Mouse (Mus musculus): ENCODE measurements around the gene Lsamp. TPM values are rescaled to one million over a fixed set of nuclear protein-coding genes. Genes with fewer than 3 reads are reported as not detected.

Lsamp gene
- polyA plus RNA-seq, 1 experiment from 2014 or later: 10.0 TPM

DNA sequence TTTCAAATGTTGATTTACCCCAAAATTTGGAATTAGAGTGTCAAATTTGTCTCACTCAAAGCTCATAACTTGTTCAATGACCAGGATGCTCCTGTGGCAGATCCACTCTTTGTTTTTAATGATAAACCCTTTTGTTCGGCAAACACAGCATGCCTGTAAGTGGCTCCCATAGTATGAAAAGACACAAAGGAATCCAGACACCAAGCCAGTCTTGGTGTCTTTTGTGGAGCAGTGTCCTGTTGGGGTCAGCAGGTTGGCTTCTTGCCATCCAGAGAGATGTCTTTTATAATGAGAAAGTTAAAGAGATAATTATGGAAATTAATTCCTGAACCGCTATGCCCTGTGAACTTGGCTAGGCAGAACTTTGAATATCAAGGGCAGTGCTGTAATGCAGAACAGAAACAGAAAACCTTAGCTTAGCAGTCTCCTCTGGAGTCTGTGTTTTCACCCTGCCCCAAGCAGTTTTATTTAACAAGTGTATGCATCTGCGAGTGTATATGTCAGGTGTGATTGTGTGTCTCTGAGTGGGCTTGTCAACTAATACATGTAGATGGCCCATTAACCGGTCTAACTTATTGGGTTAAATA, 310.2 kb downstream of the Lsamp start:
- Histone ChIP-seq H3K9ac (no peak overlapping the region), H3K27ac (no peak overlapping the region), H3K4me1 (no peaks in the 10 kb centered on the region), H3K9me3 (no peaks in the 10 kb centered on the region), H3K36me3 (no peaks in the 10 kb centered on the region), H3K27me3 (no peaks in the 10 kb centered on the region), H3K4me2 (no peak overlapping the region), H3K4me3 (no peak overlapping the region)
- WGBS: 75% methylated on average over 4 of the region's 4 CpGs
- ATAC-seq (ENCODE audit: insufficient number of reproducible peaks, low FRiP score, low TSS enrichment, low read depth): no peak

DNA sequence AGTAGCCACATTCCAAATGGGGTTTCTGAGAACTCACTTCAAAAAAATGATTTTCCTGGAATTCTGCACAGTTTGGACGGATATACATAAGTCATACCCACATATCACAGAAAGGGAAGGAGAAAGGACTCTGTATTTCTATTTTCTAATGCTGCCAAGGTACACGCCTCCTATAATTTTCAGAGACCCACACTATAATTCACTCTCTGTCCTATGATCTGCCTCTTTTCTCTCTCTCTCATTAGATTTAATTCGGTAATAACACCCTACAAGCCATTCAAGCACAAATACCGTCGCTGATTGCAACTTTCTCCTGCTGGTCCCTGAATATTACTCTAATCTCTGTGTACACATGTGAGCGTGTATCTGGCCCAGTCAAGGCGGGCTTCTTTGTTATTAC, 311.1 kb downstream of the Lsamp start:
- no peaks in the 10 kb centered on the region for H3K36me3 ChIP-seq
- 83% methylated on average over 7 of the region's 7 CpGs for WGBS
- no peak overlapping the region for H3K4me2 ChIP-seq
- no peak for ATAC-seq (ENCODE audit: insufficient number of reproducible peaks, low FRiP score, low TSS enrichment, low read depth)
- no peak overlapping the region for H3K9ac ChIP-seq
- no peaks in the 10 kb centered on the region for H3K4me1 ChIP-seq
- no peak overlapping the region for H3K27ac ChIP-seq
- H3K4me3 ChIP-seq: no peak overlapping the region
- no peaks in the 10 kb centered on the region for H3K9me3 ChIP-seq
- H3K27me3 ChIP-seq: no peaks in the 10 kb centered on the region

DNA sequence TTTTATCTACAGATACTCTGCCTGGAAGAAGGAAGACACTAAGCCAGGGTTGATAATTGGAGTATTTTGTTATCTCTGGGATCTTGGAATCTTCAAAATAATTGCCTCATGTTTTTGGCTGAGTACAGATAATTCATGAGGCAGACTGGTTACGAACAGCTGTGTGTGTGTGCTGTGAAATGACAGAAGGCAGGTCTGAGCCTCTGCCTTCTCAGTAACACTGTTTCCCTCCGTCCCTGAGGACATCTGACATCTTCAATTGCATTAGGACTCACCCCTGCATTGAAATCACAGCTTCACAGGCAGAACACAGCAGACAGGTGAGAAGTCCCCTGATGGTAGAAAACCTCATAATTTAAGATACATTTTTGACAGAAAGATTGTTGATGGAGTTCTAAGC, 323.5 kb downstream of the Lsamp start:
- Histone ChIP-seq H3K9ac (no peak overlapping the region), H3K9me3 (no peaks in the 10 kb centered on the region), H3K4me3 (no peak overlapping the region), H3K36me3 (no peaks in the 10 kb centered on the region), H3K4me2 (no peak overlapping the region), H3K4me1 (no peaks in the 10 kb centered on the region), H3K27me3 (no peaks in the 10 kb centered on the region), H3K27ac (no peak overlapping the region)
- no peak for ATAC-seq (ENCODE audit: insufficient number of reproducible peaks, low FRiP score, low TSS enrichment, low read depth)
- WGBS: 64% methylated on average over 2 of the region's 2 CpGs

DNA sequence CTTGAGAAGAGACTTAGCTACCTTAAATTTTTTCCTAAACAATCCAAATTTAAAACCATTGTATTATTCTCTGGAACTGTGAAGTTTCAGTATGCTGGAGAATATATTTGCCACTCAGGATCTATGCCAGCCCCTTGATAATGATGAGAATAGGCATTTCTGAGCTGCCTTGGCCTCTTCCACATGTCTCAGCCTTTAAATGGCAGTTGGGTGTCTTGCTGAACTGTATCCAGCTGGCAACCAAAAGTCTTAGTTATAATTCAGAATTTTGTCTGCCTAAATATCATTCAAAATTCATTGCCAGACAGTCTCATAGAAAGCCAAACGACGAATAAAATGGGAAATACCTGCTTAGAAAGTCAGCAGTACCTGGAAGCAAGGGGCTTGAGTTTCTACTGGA, 332.0 kb downstream of the Lsamp start:
- Histone ChIP-seq H3K4me2 (no peak overlapping the region), H3K36me3 (no peaks in the 10 kb centered on the region)
- no peak for ATAC-seq (ENCODE audit: insufficient number of reproducible peaks, low FRiP score, low TSS enrichment, low read depth)

DNA sequence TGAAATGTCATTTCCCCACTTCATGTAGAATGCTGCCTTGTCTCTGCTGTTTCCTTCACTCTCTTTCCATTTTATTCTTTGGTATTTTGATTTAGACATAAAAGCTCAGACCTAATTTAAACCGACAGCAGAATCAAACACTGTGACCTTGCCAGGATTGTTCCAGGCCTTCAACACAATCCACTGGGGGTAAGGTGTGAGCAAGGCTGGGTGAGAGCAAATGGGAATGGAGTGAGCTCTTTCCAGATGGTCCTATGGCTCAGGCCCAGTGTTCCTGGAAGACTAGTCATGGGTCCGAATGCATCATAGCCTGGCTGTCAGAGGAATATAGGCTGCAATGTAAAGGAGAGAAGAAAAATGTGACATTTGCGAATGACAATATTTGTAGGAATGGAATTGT, 340.6 kb downstream of the Lsamp start:
- Histone ChIP-seq H3K4me2 (no peak overlapping the region), H3K36me3 (no peaks in the 10 kb centered on the region), H3K4me1 (no peaks in the 10 kb centered on the region), H3K4me3 (no peak overlapping the region), H3K27ac (no peak overlapping the region), H3K9me3 (no peaks in the 10 kb centered on the region), H3K9ac (no peak overlapping the region), H3K27me3 (no peaks in the 10 kb centered on the region)
- ATAC-seq (ENCODE audit: insufficient number of reproducible peaks, low FRiP score, low TSS enrichment, low read depth): no peak
- 91% methylated on average over 3 of the region's 3 CpGs for WGBS

More for the DNA sequence above, 332.0 kb downstream of the Lsamp start:
- WGBS: 78% methylated on average over 2 of the region's 2 CpGs
- no peak overlapping the region for H3K27ac ChIP-seq
- H3K4me3 ChIP-seq: no peak overlapping the region
- H3K9ac ChIP-seq: no peak overlapping the region
- H3K27me3 ChIP-seq: no peaks in the 10 kb centered on the region
- H3K4me1 ChIP-seq: no peaks in the 10 kb centered on the region
- no peaks in the 10 kb centered on the region for H3K9me3 ChIP-seq

DNA sequence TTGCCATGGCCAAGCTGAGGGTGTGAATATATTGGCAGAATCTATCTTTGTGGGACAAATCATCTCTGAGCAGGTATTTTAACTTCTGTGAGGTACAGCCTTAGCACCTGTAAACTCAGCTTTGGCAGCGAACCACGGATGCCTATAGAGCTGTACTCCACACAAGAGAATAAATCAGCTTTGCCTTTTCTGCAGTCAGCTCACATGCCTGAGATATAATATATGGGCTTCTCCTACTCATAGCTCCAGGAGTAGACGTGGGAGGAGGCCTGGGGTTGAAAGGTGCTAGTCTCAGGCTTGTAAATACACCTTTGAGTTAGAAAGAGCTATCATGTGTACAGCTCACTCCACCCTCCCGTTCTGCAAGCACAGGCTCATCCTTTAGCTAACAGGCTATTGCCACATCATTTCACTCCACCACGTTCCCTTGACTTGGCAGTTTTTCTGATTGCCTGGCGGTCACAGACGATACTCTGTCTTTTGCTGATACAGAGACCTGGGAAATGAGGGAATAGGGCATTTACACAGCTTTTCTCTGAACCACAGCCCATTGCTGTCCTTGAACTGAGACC, 344.2 kb downstream of the Lsamp start:
- H3K4me2 ChIP-seq: no peak overlapping the region
- H3K27ac ChIP-seq: no peak overlapping the region
- H3K9ac ChIP-seq: no peak overlapping the region
- no peaks in the 10 kb centered on the region for H3K27me3 ChIP-seq
- WGBS: 64% methylated on average over 7 of the region's 7 CpGs
- no peaks in the 10 kb centered on the region for H3K36me3 ChIP-seq
- no peaks in the 10 kb centered on the region for H3K9me3 ChIP-seq
- ATAC-seq (ENCODE audit: insufficient number of reproducible peaks, low FRiP score, low TSS enrichment, low read depth): no peak
- H3K4me3 ChIP-seq: no peak overlapping the region
- no peaks in the 10 kb centered on the region for H3K4me1 ChIP-seq

DNA sequence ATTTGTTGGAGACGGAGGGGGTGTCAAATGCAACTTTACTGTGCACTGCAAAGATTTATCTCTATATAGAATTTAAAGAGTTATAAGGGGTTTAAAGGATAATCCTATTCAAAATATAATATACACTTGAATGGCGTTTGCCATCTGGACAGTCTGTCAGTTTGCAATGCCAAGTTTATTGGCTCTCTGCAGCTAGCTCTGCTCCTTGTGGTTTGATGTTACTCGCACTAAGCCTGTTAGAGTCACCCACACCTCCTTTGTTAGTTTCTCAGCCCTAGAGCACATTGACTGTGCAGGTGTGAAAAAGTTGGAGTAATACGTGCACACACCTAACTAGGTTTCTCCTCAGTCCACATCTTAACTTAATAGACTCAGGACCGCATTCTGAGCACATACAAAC, 385.5 kb downstream of the Lsamp start:
- no peaks in the 10 kb centered on the region for H3K4me1 ChIP-seq
- ATAC-seq (ENCODE audit: insufficient number of reproducible peaks, low FRiP score, low TSS enrichment, low read depth): no peak
- no peaks in the 10 kb centered on the region for H3K9me3 ChIP-seq
- WGBS: 66% methylated on average over 5 of the region's 5 CpGs
- H3K36me3 ChIP-seq: no peaks in the 10 kb centered on the region
- no peak overlapping the region for H3K4me2 ChIP-seq
- no peak overlapping the region for H3K27ac ChIP-seq
- H3K27me3 ChIP-seq: no peaks in the 10 kb centered on the region
- no peak overlapping the region for H3K4me3 ChIP-seq
- H3K9ac ChIP-seq: no peak overlapping the region

DNA sequence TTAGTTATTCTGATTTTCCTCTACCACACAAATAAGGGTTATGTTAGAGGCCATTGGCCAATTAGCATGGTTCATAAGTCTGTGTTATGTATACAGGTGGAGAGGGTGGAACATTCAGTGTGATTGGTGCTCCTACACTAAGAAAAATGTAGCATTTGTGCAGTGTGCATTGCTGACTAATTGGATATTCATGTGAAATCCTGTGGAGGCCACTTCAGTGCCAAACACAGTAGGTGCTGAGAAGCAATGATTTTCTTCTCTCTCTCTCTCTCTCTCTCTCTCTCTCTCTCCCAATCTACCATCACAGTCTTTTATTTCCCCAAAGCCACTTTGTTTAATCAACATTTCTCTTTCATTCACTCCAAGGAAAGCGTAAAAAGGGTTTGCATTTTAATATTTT, 387.1 kb downstream of the Lsamp start:
- 88% methylated on average over 1 of the region's 1 CpGs for WGBS
- Histone ChIP-seq H3K9ac (no peak overlapping the region), H3K27me3 (no peaks in the 10 kb centered on the region), H3K4me3 (no peak overlapping the region), H3K36me3 (no peaks in the 10 kb centered on the region), H3K4me2 (no peak overlapping the region), H3K27ac (no peak overlapping the region), H3K4me1 (no peaks in the 10 kb centered on the region), H3K9me3 (no peaks in the 10 kb centered on the region)
- no peak for ATAC-seq (ENCODE audit: insufficient number of reproducible peaks, low FRiP score, low TSS enrichment, low read depth)

DNA sequence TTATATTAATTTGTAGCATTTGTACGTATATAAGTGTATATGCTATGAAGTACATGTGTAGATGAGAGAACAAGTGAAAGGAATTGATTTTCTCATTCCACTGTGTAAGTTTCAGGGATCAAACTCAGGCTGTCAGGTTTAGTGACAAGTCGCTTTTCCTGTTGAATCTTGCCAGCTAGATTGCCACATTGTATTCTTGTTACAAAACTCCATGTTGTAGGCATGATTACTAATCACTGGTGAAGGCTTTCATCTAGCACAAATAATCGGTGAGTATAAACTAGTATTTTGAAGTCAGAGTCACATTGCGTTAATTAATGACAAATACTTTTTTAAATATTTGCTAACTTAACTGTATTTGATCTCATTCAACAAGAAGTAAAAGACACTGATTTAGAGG, 391.2 kb downstream of the Lsamp start:
- Histone ChIP-seq H3K9ac (no peak overlapping the region), H3K27ac (no peak overlapping the region), H3K9me3 (no peaks in the 10 kb centered on the region), H3K27me3 (no peaks in the 10 kb centered on the region), H3K4me1 (no peaks in the 10 kb centered on the region), H3K4me3 (no peak overlapping the region), H3K4me2 (no peak overlapping the region), H3K36me3 (no peaks in the 10 kb centered on the region)
- no peak for ATAC-seq (ENCODE audit: insufficient number of reproducible peaks, low FRiP score, low TSS enrichment, low read depth)
- WGBS: 82% methylated on average over 4 of the region's 4 CpGs

DNA sequence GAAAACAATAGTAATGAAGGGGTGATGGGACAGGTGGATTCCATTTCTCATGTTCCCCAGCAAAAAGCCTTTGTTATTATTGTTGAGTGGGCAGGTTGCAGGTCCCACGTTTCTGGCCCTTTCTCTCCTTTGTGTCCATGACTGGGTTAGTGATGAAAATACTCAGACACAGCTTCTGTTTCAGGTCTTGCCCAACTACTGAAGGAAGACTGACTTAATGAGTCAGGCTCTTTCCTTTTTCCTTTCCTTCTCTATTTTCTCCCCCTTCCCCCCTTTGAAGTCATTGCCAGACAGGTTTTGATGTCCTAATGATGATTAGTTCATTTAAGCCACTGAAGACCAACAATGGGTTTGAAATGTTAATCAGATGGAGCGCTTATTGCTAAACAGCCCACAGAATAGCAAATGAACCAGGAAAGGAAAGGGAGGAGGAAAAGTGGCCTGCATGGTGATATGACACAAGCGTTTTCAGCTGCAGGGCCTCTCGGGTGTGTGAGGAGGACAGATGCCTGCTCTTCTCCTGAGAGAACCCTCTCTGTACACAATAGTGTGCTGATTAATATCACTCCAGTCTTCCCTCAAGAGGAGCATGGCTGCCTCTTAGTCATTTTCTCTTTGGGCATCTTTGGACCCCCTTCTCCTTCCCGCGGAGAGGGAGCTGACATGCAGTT, 393.1 kb downstream of the Lsamp start:
- H3K4me3 ChIP-seq: no peak overlapping the region
- no peaks in the 10 kb centered on the region for H3K27me3 ChIP-seq
- WGBS: 75% methylated on average over 6 of the region's 6 CpGs
- H3K27ac ChIP-seq: no peak overlapping the region
- H3K9me3 ChIP-seq: no peaks in the 10 kb centered on the region
- no peaks in the 10 kb centered on the region for H3K36me3 ChIP-seq
- no peak overlapping the region for H3K9ac ChIP-seq
- no peak for ATAC-seq (ENCODE audit: insufficient number of reproducible peaks, low FRiP score, low TSS enrichment, low read depth)
- H3K4me2 ChIP-seq: no peak overlapping the region
- no peaks in the 10 kb centered on the region for H3K4me1 ChIP-seq

DNA sequence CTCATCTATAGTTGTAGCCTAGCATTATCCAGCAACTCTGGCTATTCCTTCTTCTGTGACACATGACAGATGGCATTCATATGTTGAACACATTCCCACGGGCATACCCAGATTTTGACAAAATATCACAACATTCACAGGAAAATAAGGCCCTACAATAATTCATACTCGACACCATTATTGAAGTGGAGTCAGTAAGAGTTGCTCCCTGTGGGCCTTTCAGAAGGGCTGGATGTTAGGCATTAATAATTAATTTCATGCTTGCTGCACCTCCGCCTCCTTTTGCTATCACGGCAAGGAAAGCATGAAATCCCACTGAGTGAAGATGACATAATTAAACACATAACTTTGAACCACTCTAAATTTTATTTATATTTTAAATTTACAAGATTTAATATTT, 407.9 kb downstream of the Lsamp start:
- Histone ChIP-seq H3K27me3 (no peaks in the 10 kb centered on the region), H3K27ac (no peak overlapping the region), H3K4me2 (no peak overlapping the region), H3K9ac (no peak overlapping the region), H3K9me3 (no peaks in the 10 kb centered on the region), H3K4me3 (no peak overlapping the region), H3K4me1 (no peaks in the 10 kb centered on the region), H3K36me3 (no peaks in the 10 kb centered on the region)
- WGBS: 73% methylated on average over 4 of the region's 4 CpGs
- no peak for ATAC-seq (ENCODE audit: insufficient number of reproducible peaks, low FRiP score, low TSS enrichment, low read depth)

DNA sequence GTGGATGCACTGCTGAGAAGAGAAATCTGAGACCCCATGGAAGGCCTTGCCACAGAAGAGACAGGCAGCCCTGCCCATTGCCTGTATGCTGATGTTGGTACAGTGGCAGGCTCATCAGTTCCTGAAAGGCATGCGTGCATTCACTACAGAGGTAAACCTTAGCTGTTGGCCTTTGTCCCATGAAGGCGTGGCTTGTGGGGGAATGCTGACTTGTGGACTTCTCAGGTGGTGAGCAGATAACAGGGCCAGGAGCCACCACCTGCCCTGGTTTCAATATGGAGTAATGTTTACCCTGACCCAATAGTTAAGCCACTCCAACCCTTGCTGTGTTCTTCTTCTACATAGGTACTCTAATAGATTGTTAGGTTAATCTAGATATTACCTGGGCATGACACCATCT, 415.4 kb downstream of the Lsamp start:
- H3K4me1 ChIP-seq: no peaks in the 10 kb centered on the region
- H3K27ac ChIP-seq: no peak overlapping the region

More for the DNA sequence above, 415.4 kb downstream of the Lsamp start:
- no peak overlapping the region for H3K9ac ChIP-seq
- no peak overlapping the region for H3K4me3 ChIP-seq
- H3K9me3 ChIP-seq: no peaks in the 10 kb centered on the region
- ATAC-seq (ENCODE audit: insufficient number of reproducible peaks, low FRiP score, low TSS enrichment, low read depth): no peak; the same call in 1 of the 2 replicates
- H3K36me3 ChIP-seq: no peaks in the 10 kb centered on the region
- H3K27me3 ChIP-seq: no peaks in the 10 kb centered on the region
- H3K4me2 ChIP-seq: no peak overlapping the region
- WGBS: 81% methylated on average over 2 of the region's 2 CpGs

Data from limb, embryonic 15.5 days (tissue).